Mouse (Mus musculus) large intestine, adult 2 months (tissue): ENCODE data around the gene Gm20449. TPM values are rescaled to one million over a fixed set of nuclear protein-coding genes. Genes with fewer than 3 reads are reported as not detected.
"Not testable (repeated sequence)": the region's sequence is repeated elsewhere in the genome, so short reads cannot be mapped to it uniquely, and the experiment has no call there.

Experiments used
- DNase-seq: peaks from one replicate; pipeline ENCODE4 v3.0.0-alpha.2; 2012; ENCODE audit warnings: low read depth, low spot score
- WGBS: fragments of 180-500 bp; shearing (Covaris S2); methylation state at CpG from one replicate; pipeline ENCODE4 v1.1.7; 2018; 5-methylcytosine and 5-hydroxymethylcytosine counted together
- polyA plus RNA-seq: library from polyadenylated mRNA; depleted of rRNA; stranded (reverse); fragments of >200 nt; gene quantifications from 2 replicates; pipeline ENCODE4 v1.2.3, GENCODE M21; 2012; rRNA removed

The Gm20449 gene
- 0.04 TPM in 1 of 2 replicates, not detected in the other for polyA plus RNA-seq

- DNase-seq, result peak; percentile 92
- WGBS, result 0% methylated on average over 18 of the region's 18 CpGs
Measured at GRCm38 (mm10) chr7:41499389-41500049, at the start of gene Gm20449, which contains the start of gene AW146154. TSS of gene Gm20449 (minus strand) at chr7:41499417. TSS of gene AW146154 (minus strand) at chr7:41499890.

- DNase-seq, result no peak
- WGBS, result 79% methylated on average over 3 of the region's 3 CpGs
Measured at GRCm38 (mm10) chr7:41512672-41513071, 13.5 kb upstream of the Gm20449 start.

- DNase-seq, result no peak
- WGBS, result 12% methylated on average over 1 of the region's 1 CpGs
Measured at GRCm38 (mm10) chr7:41512207-41512606, 13.0 kb upstream of the Gm20449 start.

DNA sequence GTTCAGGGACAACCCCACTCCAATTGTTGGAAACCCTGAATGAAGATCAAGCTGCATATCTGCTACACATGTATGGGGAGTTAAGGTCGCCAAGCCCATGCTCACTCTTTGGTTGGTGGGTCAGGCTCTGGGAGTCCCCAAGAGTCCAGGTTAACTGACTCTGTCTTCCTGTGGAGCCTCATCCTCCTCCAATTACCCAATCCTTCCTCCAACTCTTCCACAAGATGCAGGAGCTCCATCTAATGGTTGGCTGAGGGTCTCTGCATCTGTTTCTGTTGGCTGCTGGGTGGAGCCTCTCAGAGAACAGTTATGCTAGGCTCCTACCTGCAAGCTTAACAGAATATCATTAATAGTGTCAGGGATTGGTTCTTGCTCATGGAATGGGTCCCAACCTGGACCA is 3.2 kb upstream of the Gm20449 start:
- 37% methylated on average over 1 of the region's 1 CpGs for WGBS
- DNase-seq, result no peak

DNA sequence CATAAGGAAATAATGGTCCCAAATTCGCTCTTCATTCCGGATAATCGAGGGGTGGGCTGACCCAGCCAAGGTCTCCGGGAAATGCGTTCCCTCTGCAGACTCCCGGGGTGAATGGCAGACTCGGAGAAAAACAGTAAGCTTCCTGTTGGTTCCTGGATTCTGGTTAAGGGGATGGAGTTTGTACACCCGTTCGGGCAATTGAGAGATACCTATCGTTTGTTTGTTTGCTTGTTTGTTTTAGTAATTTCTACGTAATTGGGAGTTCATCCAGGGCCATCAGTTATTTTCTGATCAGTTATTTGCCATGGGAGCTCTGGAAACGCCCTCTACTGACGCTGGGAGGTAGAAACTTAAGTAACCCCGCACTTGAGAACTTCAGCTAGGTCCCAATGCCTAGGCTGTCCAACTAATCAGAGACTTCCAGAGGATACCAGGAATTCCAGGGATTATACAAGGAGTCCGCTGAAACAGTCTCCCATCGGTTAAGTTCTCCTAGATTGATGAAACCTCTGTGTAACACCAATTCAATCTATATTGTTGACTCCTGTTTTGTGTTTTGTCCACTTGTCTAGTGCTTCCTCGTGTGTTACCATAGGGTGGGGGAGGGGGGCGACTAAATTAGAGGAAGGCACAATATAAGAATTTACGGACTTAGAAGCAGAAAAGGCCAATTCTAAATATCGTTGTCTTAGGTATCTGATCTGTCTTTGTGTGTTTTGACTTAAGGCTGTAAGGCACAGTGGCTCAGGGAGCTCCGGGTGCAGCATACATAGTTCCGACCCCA is 1.1 kb upstream of the Gm20449 start:
- 13% methylated on average over 22 of the region's 22 CpGs for WGBS

DNA sequence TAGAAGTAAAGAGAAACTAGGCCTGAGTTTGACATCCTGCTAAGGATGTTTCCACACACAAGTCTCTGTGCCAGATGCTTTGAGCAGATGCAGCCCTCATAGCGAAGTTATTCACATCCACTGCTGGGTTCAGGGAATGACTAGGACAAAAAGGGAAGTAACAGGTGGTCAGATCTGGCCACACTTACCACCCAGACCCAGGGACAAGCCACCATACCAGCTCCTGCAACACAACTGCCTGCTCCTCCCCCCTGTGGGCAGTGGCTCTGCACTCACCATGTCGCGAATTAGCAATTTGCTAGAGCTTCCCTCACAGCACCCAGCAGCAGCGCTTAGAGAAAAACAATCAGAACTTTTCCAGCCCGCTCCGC is 214 bp downstream of the Gm20449 start:
- 0% methylated on average over 6 of the region's 6 CpGs for WGBS
- DNase-seq, result peak; percentile 3

More for the DNA sequence above, 1.1 kb upstream of the Gm20449 start:
- DNase-seq, result peak; percentile 50

GRCm38 (mm10) chr7:41498464-41498863 is 753 bp downstream of the Gm20449 start:
- 66% methylated on average over 4 of the region's 4 CpGs for WGBS
- not testable (repeated sequence) for DNase-seq

DNA sequence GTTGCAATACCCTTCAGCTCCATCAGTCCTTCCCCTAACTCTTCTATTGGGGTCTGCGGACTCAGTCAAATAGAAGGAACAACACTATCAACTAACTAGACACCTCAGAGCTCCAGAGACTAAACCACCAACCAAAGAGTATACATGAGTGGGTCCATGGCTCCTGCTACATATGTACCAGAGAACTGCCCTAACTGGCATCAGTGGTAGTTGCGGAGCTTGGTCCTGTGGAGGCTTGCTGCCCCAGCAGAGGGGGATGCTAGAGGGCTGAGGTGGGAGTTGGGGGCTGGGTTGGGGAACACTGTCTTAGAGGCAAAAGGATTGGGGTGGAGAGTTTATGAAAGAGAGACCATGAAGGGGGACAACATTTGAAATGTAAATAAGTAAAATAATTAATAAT is 1.3 kb downstream of the Gm20449 start:
- WGBS, result 97% methylated on average over 2 of the region's 2 CpGs
- DNase-seq, result no peak

- 8% methylated on average over 10 of the region's 10 CpGs for WGBS
- DNase-seq, result no peak
Measured at GRCm38 (mm10) chr7:41451864-41452263, 47.4 kb downstream of the Gm20449 start.

DNA sequence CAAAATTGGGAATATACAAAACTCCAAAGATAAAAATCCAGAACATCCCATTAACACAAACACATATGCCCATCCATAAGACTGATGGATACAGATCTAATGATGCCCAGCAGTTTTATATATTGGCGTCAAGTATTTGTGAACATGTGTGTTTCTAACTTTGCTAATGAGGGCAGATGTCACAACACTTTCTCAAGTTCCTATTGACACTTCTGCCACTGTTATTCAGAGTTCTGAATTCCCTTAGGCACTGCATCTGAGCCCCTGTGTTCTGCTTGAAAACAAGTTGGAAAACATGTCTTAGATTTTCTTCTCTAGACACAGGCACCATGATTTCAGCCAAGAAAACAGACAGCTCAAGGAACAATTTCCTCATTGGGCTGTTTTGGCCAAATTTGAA is 50.6 kb downstream of the Gm20449 start, which contains the start of gene Vmn2r57:
TSS of gene Vmn2r57 (minus strand) at position 101 of the 400 bp plus-strand sequence.
- WGBS, result 64% methylated on average over 1 of the region's 1 CpGs
- not testable (repeated sequence) for DNase-seq

DNA sequence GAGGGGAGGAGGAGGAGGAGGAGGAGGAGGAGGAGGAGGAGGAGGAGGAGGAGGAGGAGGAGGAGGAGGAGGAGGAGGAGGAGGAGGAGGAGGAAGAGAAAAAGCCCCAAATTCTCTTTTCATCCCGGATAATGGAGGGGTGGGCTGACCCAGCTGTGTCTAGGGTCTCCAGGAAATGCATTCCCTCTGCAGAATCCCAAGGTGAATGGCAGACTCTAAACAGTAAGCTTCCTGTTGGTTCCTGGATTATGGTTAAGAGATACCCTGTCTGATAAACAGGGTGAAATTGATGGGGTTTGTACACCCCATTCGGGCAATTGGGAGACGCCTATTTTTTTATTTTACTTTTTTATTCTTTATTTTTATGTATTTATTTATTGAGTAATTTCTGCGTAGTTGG is 105.1 kb downstream of the Gm20449 start:
- no peak for DNase-seq
- 78% methylated on average over 4 of the region's 4 CpGs for WGBS

DNA sequence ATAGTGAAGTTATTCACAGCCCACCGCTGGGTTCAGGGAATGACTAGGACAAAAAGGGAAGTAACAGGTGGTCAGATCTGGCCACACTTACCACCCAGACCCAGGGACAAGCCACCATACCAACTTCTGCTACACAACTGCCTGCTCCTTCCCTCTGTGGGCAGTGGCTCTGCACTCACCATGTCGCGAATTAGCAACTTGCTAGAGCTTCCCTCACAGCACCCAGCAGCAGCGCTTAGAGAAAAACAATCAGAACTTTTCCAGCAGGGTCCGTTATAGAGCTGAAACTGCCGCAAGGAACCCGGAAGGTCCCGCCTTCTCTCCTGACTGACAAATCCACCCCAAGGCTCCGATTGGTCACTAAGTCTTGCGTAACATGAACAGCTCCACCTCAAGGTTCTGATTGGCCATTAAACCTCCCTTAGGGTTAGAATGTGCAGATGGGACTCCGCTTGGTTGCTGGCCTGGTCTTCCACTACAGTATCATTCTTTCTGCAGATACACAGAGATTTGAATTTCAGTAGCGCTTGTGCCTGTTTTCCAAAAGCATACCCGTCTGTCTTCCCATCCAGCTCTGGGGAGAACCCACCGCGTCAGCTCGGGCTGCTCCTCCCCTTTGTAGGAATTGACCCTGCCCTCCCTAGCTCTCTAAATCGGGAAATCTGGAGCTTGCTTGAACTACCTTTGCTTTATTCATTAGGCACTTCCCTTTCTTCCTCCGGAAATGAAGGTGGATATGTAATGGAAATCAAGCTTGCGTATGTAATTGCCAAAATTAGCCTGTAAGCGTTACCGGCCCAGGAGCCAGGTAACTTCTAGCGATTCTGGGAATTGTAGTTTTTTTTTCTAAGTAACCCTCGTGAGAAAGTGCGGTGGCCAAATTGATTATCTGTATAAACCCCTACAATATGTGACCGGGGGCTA is 105.9 kb downstream of the Gm20449 start, which contains the start of gene AI987944:
TSS of gene AI987944 (minus strand) at position 332 of the 924 bp plus-strand sequence.
- WGBS, result under 1% methylated on average over 25 of the region's 25 CpGs

More for the DNA sequence above, 105.9 kb downstream of the Gm20449 start, which contains the start of gene AI987944:
- peak; percentile 94 for DNase-seq

Other genes starting within 250 kb of the Gm20449 start
- 3.2 and 3.9 TPM in 2 replicates for gene AI987944, start 106.0 kb downstream of the Gm20449 start, polyA plus RNA-seq
- gene Vmn2r57, start 50.7 kb downstream of the Gm20449 start, polyA plus RNA-seq, result 0.02 and 0.04 TPM in 2 replicates
- 3.5 and 5.0 TPM in 2 replicates for gene AW146154, start 473 bp upstream of the Gm20449 start, polyA plus RNA-seq
- not detected in 2 replicates for gene Gm6871, start 74.2 kb upstream of the Gm20449 start, polyA plus RNA-seq
- 1.5 and 3.4 TPM in 2 replicates for gene 2610021A01Rik, start 99.8 kb upstream of the Gm20449 start, polyA plus RNA-seq
- 0.37 and 0.69 TPM in 2 replicates for gene Zfp788, start 133.8 kb upstream of the Gm20449 start, polyA plus RNA-seq